Mouse (Mus musculus) megakaryocyte progenitor cell, adult 5-6 weeks (primary cell): ENCODE data around the gene Vmn1r168. TPM values are rescaled to one million over a fixed set of nuclear protein-coding genes. Genes with fewer than 3 reads are reported as not detected.
"Not testable (repeated sequence)": the region's sequence is repeated elsewhere in the genome, so short reads cannot be mapped to it uniquely, and the experiment has no call there.

Experiments used
- ATAC-seq: replicated peaks from 2 replicates; pipeline ENCODE4 v1.8.0; 2016; ENCODE audit warnings: mild to moderate bottlenecking, moderate TSS enrichment, inconsistent platforms; ENCODE audit not compliant: poor library complexity
- total RNA-seq, 2 experiments: library from RNA; stranded (forward) in 1 of 2; stranded (reverse) in 1 of 2; fragments of 157-497, 149-512 nt in 1 of 2; fragments of 200-1000 nt in 1 of 2; gene quantifications; 2 replicates each; pipeline versions ENCODE4 v1.2.3 to v1.2.4; 2015 to 2017

Gene Vmn1r168
- total RNA-seq (2015) (not detected in 2 replicates), total RNA-seq (2017) (not detected in 2 replicates)

DNA sequence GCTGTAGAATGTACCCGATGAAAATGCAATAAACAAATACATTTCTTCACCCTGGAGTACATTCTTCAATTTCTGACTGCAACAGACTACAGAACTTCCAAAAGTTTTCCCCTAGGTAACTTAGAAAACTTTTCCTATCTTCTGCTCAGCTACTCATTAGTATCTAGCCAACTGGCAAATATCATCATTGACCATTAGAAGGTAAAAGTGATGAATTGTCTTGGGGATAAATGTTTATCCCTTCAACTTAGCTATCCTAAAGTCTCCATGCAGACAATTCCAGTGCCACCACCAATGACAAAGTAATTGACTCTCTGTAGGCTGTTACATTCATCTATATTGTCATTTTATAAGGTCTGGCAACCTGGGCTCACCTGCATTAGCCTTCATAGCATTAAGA, at the start of gene Vmn1r168:
TSS of gene Vmn1r168 (plus strand) at position 301 of the 400 bp plus-strand sequence.
- not testable (repeated sequence) for ATAC-seq

DNA sequence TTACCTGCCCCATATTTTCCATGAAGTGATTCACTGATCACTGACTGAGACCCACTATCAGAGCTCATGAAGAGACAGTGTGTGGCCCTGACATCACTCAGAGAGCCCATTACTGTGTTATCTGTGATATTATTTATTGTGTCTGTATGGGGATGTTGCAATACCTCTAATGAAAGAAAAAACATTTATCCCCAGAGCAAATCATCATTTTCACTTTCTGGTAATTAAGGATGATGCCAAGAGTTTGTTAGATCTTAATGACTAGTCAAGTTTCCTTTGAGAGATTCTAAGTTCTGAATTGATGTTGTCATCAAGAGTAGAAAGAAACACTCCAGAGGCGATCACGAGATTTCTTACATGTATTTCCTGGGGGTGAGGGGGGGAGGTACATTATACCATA, 32.4 kb upstream of the Vmn1r168 start, which contains the start of gene Vmn1r167:
TSS of gene Vmn1r167 (minus strand) at position 101 of the 400 bp plus-strand sequence.
- not testable (repeated sequence) for ATAC-seq

DNA sequence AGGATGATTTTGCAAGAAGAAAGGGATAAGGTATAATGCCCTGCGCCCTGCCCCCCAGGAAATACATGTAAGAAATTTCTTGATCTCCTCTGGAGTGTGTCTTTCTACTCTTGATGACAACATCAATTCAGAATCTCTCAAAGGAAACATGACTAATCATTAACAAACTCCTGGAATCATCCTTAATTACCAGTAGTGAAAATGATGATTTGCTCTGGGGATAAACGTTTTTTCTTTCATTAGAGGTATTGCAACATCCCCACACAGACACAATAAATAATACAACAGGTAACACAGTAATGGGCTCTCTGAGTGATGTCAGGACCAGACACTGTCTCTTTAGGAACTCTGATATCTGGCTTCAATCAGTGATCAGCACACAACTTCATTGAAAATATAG, 35.7 kb downstream of the Vmn1r168 start, which contains the start of gene Vmn1r169:
TSS of gene Vmn1r169 (plus strand) at position 301 of the 400 bp plus-strand sequence.
- not testable (repeated sequence) for ATAC-seq

Other genes starting within 250 kb of the Vmn1r168 start
- not detected in 2 replicates for gene Nlrp4e, start 238.5 kb upstream of the Vmn1r168 start, total RNA-seq (2015)
- not detected in 2 replicates for gene Nlrp4e, start 238.5 kb upstream of the Vmn1r168 start, total RNA-seq (2017)
- gene Nlrp5, start 153.8 kb upstream of the Vmn1r168 start, total RNA-seq (2015), result not detected in 2 replicates
- not detected in 2 replicates for gene Nlrp5, start 153.8 kb upstream of the Vmn1r168 start, total RNA-seq (2017)
- not detected in 2 replicates for gene Vmn1r167, start 32.5 kb upstream of the Vmn1r168 start, total RNA-seq (2015)
- not detected in 2 replicates for gene Vmn1r167, start 32.5 kb upstream of the Vmn1r168 start, total RNA-seq (2017)
- not detected in 2 replicates for gene Vmn1r169, start 35.8 kb downstream of the Vmn1r168 start, total RNA-seq (2015)
- gene Vmn1r169, start 35.8 kb downstream of the Vmn1r168 start, total RNA-seq (2017), result not detected in 2 replicates
- not detected in 2 replicates for gene Vmn1r170, start 66.4 kb downstream of the Vmn1r168 start, total RNA-seq (2015)
- not detected in 2 replicates for gene Vmn1r170, start 66.4 kb downstream of the Vmn1r168 start, total RNA-seq (2017)
- gene Vmn1r171, start 91.0 kb downstream of the Vmn1r168 start, total RNA-seq (2015), result not detected in 2 replicates
- gene Vmn1r171, start 91.0 kb downstream of the Vmn1r168 start, total RNA-seq (2017), result not detected in 2 replicates
- not detected in 2 replicates for gene Vmn1r172, start 118.6 kb downstream of the Vmn1r168 start, total RNA-seq (2015)
- gene Vmn1r172, start 118.6 kb downstream of the Vmn1r168 start, total RNA-seq (2017), result not detected in 2 replicates
- gene Vmn1r173, start 161.0 kb downstream of the Vmn1r168 start, total RNA-seq (2015), result not detected in 2 replicates
- gene Vmn1r173, start 161.0 kb downstream of the Vmn1r168 start, total RNA-seq (2017), result not detected in 2 replicates
- not detected in 2 replicates for gene Vmn1r174, start 212.5 kb downstream of the Vmn1r168 start, total RNA-seq (2015)
- gene Vmn1r174, start 212.5 kb downstream of the Vmn1r168 start, total RNA-seq (2017), result not detected in 2 replicates